Mouse (Mus musculus) WW6 (cell line): ENCODE results near the gene Gm47985.

Experiments
- DNase-seq: peaks from one replicate; pipeline ENCODE4 v3.0.0-alpha.2; 2013; ENCODE audit warnings: low read depth, low spot score

Gm47985 gene

DNA sequence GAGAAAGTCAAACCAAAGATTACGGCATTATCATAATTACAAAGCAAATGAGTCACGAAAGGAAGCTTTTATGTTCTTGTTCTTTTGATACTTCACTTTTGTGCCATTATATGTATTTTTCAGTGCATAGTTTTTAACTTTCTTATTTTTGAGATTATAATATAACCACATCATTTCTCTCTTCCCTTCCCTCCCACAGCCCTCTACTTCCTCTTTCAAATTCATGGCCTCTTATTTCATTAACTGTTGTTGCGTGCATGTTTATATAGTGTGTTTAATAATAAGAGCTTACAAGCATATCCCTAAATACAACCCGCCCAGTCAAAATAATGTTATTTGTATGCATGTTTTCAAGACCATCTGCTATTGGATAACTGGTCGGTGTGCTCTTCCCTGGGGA lies 36.7 kb downstream of the Gm47985 start:
- DNase-seq, result no peak

DNA sequence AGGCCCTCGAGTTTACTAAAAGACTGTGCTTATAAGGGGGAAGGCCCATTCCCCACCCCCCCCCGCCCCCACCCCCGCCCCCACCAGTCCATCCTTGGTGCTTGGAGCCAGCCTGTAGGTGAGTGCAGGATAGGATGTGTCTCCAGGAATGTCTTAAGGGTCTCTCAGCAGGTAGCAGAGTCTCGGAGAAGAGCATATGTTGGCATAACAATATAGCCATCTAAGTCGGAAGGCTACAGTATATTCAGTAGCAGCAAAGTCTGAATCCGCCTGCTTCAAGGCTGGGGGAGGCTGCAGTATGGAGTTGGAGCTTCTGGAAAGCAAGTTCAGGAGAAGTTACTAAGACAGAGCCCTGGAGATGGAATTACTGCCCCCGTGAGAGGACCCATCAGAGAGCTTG lies 37.8 kb downstream of the Gm47985 start:
- peak; percentile 13 for DNase-seq

DNA sequence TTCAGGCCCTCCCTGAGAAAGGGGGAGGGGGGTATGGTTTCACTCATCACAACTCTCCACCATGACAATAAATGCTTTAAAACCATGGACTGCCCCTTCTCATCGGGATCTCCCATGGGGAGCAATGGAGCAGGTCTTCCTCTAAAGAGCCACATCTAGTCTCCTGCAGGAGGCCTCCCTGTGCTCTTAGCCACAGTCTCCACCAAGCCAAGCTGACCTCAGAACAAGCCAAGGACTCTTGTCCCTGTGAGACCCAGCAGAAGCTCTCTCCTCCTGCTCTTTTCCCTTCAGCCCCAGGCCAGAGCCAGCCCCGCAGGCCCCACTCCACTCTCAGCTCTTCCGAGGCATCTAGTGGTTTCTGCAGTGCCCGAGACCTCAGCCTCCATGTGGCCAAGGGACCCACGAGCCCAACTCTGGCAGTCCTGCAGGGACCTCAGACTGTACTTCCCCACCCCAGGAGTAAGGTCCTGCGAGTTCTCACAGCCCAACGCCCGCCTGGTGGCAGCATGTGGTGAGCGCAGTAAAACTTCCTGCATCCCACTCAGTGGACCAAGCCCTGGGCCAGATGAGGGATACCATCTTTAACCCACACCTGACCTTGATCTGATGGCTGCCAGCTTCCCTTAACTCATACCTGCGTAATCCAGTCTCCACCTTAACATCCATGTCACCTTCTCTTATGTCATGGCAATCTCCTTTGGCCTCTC lies 40.4 kb downstream of the Gm47985 start:
- DNase-seq, result no peak

DNA sequence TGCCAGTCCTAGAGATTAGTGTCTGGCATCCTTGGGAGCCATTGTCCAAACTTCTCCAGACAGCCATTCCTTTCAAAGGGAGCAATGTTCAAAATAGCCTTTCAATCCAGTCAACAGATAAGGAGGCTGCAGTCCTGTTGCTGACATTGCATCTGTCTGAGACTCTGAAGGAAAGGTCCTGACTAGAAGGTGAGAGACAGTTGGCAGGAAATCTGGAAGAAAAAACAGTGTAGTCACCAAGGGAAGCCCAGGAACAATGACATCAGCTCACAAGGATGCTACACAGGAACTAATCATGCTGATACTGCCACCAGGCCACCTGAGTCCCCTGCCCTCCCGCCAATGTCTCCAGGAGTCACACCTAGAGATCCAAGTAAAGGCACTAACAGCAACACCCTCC lies 41.0 kb downstream of the Gm47985 start:
- no peak for DNase-seq

DNA sequence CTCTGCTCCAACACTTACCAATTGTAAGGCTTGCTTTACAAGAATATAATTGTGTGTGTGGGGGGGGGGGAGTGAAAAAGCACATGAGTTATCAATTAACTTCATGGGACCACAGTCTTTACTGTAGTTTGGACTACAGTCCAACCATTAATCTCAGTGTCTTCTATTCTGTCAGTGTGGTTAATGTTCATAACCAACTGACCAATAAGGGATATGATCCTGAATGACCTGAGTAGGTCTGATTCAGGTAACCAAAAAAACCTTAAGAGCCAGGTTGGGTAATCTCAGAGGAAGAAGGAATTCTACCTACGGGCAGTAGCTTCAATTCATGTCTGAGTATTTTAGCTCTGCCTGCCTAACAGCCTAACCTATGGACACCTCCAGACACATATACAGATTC lies 42.2 kb downstream of the Gm47985 start:
- no peak for DNase-seq

DNA sequence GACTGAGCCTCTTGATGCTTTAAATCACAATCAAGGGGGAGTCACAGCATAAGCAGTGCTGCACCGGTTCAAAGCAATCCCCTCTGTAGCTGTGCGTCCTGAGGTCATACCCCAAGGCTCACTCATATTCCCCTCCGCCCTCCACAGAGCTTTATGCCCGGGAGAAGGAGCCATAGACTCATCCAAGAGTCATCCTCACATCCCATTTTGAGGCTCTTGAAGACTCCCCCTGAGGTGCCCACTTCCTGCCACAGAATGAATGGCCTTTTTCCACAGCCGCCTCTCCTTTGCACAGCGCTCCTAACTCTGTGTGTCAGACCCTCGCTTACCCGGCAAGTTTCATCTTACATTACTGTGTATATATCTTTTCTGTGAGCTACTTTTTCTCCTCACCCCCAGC lies 45.2 kb downstream of the Gm47985 start:
- DNase-seq, result no peak

DNA sequence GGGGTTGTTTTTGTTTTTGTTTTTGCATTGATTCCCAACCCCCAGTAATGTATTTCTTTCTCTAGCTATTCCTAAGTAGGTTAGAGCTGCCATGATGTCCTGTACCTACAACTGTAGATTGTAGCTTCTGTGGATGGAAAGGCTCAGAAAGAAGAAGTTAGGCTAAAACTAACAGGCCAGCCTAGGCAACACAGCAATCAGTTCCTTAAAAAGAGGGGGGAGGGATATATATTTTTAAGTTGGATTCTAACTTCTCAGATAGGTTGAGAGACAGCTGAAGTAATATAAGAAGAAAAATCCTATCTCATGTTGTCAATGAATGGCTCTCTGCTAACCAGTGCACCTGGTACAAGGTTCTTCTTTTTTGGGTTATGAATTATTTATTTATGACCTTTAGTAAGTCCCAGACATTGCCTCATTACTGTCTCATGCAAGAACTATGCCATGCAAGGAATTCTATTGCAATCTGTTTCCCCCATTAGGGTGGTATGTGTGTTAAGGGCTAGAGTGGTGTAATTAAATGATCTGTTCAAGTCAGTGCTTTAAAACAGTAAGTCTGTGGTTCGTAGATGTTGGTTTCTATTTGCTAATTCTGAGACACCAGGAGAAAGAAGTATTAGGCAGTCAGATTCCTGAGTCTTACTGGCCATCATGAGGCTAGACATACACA lies 46.1 kb downstream of the Gm47985 start:
- DNase-seq, result no peak

DNA sequence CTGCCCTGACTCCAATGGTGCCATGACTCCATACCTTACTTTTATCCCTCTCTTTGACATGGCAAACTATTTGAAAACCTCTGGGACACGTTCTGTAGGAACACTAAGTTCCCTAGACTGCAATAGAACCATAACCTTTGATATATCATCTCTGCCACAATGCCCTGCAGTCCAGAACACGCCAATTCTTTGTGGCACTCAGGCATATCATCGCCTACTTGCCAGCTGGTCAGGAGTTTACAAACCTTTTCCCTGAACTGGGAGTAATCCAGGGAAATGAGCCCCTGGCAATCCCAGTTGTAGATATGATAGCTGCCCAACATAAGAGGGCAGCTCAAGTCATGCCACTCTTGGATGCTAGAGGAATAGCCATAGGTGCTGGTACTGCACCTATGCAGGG lies 50.0 kb downstream of the Gm47985 start:
- no peak for DNase-seq

DNA sequence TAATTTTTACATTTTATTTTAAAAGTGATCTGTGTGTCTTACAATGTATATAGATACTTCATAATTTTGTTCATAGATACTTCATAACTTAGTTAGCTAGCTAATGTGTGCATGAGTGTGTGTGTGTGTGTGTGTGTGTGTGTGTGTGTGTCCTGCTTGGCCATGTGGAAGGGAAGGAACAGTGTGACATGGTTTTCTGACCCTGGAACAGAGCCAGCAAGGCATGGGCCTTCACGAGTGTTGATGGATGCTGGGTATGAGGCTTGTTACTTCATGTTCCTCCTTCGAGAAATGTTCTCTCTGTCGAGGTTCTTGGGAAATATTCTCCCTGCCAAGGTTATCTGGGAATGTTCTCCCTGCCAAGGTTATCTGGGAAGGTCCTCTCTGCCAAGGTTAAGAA lies 51.4 kb downstream of the Gm47985 start:
- no peak for DNase-seq
